Mouse (Mus musculus): ENCODE measurements at regions not wholly inside any gene's neighbourhood (a gene's known extent, or its start where the extent isn't known, plus 50 kb on each side); places are given as distances from the start of the nearest gene placed in this dataset. TPM values are rescaled to one million over a fixed set of nuclear protein-coding genes. Genes with fewer than 3 reads are reported as not detected.
"Not testable (repeated sequence)": the region's sequence is repeated elsewhere in the genome, so short reads cannot be mapped to it uniquely, and the experiment has no call there.

GRCm38 (mm10) chr19:9338971-9339370 lies 203.5 kb upstream of the Asrgl1 start:
- DNase-seq (ENCODE audit: low spot score in 2 of 2) = not testable (repeated sequence)

GRCm38 (mm10) chr19:9337447-9337846 lies 202.0 kb upstream of the Asrgl1 start:
- DNase-seq (ENCODE audit: low spot score in 2 of 2) = not testable (repeated sequence)

GRCm38 (mm10) chr19:9317932-9318331 lies 182.5 kb upstream of the Asrgl1 start:
- DNase-seq (ENCODE audit: low spot score in 2 of 2) = not testable (repeated sequence)

- not testable (repeated sequence) for DNase-seq (ENCODE audit: low spot score in 2 of 2)
Measured at GRCm38 (mm10) chr19:9316162-9316561, 180.7 kb upstream of the Asrgl1 start.

GRCm38 (mm10) chr19:9283176-9283575 lies 147.7 kb upstream of the Asrgl1 start:
- DNase-seq (ENCODE audit: low spot score in 2 of 2) = peak in 1 of 2 experiments; percentile 3

- not testable (repeated sequence) for DNase-seq (ENCODE audit: low spot score in 2 of 2)
Measured at GRCm38 (mm10) chr19:9234676-9235075, 99.2 kb upstream of the Asrgl1 start.

Small RNA genes in the stretch of these regions (microRNA-seq; reads per million reads assigned to microRNA genes)
- not detected for gene Gm24543
